Mouse (Mus musculus) MEL (cell line): ENCODE results near the gene Gm26920. TPM values are rescaled to one million over a fixed set of nuclear protein-coding genes. Genes with fewer than 3 reads are reported as not detected.
A peak's percentile ranks its signal among the peaks of the same experiment; 100 is the strongest.

ENCODE experiments used
- DNase-seq: peaks from one replicate; pipeline ENCODE4 v3.0.0; 2011; ENCODE audit warnings: low read depth, low spot score
- H3K27ac ChIP-seq: 2 replicates; pipeline ENCODE4 v1.5.1; 2012; ENCODE audit warnings: low read depth, mild to moderate bottlenecking, control low read depth, low read length, moderate library complexity; ENCODE audit not compliant: control insufficient read depth
- H3K27me3 ChIP-seq, 2 experiments: fragments of 150-350 bp in 1 of 2; sonication (generic) in 1 of 2; 2 replicates each; pipeline ENCODE4 v1.6.1; 2012; ENCODE audit warnings: low read length in 2 of 2, mild to moderate bottlenecking in 2 of 2, improper control_type of control experiment in 1 of 2, moderate library complexity in 1 of 2; ENCODE audit not compliant: insufficient read depth in 2 of 2, control insufficient read depth in 1 of 2
- H3K36me3 ChIP-seq, 2 experiments: 2 replicates each; pipeline ENCODE4 v1.6.1; 2012 to 2014; ENCODE audit warnings: low read length in 2 of 2, improper control_type of control experiment in 1 of 2, inconsistent platforms in 1 of 2, mild to moderate bottlenecking in 1 of 2; ENCODE audit not compliant: insufficient read depth in 2 of 2, control insufficient read depth in 1 of 2
- H3K4me1 ChIP-seq, 2 experiments: fragments of 150-350 bp in 1 of 2; sonication (generic) in 1 of 2; 2 replicates each; pipeline ENCODE4 v1.6.1; 2012; ENCODE audit warnings: low read length in 2 of 2, improper control_type of control experiment in 1 of 2, mild to moderate bottlenecking in 1 of 2; ENCODE audit not compliant: insufficient read depth in 2 of 2, control insufficient read depth in 1 of 2
- H3K4me3 ChIP-seq, 2 experiments: fragments of 150-350 bp in 1 of 2; sonication (generic) in 1 of 2; 2 replicates each; pipeline ENCODE4 v1.5.1; 2012; ENCODE audit warnings: low read depth in 2 of 2, low read length in 2 of 2, mild to moderate bottlenecking in 2 of 2, moderate library complexity in 2 of 2, control low read depth in 1 of 2, improper control_type of control experiment in 1 of 2; ENCODE audit not compliant: control insufficient read depth in 1 of 2, insufficient read depth in 1 of 2
- H3K79me2 ChIP-seq: 2 replicates; pipeline ENCODE4 v1.6.1; 2012; ENCODE audit warnings: mild to moderate bottlenecking, low read length, moderate library complexity; ENCODE audit not compliant: control insufficient read depth, poor library complexity, insufficient read depth
- H3K9ac ChIP-seq: 2 replicates; pipeline ENCODE4 v1.6.1; 2012; ENCODE audit warnings: low read depth, mild to moderate bottlenecking, control low read depth, low read length, moderate library complexity; ENCODE audit not compliant: control insufficient read depth, poor library complexity, severe bottlenecking
- H3K9me3 ChIP-seq: fragments of 150-350 bp; sonication (generic); replicated peaks from 2 replicates; pipeline ENCODE4 v1.6.1; 2012; ENCODE audit warnings: mild to moderate bottlenecking, low read length, improper control_type of control experiment, moderate library complexity; ENCODE audit not compliant: insufficient read depth
- CHD1 ChIP-seq: IDR thresholded peaks from 2 replicates; pipeline ENCODE4 v1.6.1; 2012; ENCODE audit warnings: low read depth, mild to moderate bottlenecking, inconsistent platforms, low read length, improper control_type of control experiment
- CTCF ChIP-seq, 3 experiments: IDR thresholded peaks in 2 of 3; conservative IDR thresholded peaks in 1 of 3; 2 replicates each; pipeline ENCODE4 v1.5.1; 2011 to 2012; ENCODE audit warnings: low read length in 3 of 3, low read depth in 2 of 3, mild to moderate bottlenecking in 2 of 3, improper control_type of control experiment in 1 of 3, inconsistent platforms in 1 of 3, mixed read lengths in 1 of 3, moderate library complexity in 1 of 3; ENCODE audit not compliant: control insufficient read depth in 1 of 3, insufficient read depth in 1 of 3, poor library complexity in 1 of 3, severe bottlenecking in 1 of 3
- ELF1 ChIP-seq: IDR thresholded peaks from 2 replicates; pipeline ENCODE4 v1.6.1; 2014; ENCODE audit warnings: low read depth, mild to moderate bottlenecking, inconsistent platforms, low read length, improper control_type of control experiment, moderate library complexity
- GABPA ChIP-seq: IDR thresholded peaks from 2 replicates; pipeline ENCODE4 v1.6.1; 2012; ENCODE audit warnings: low read depth, mild to moderate bottlenecking, inconsistent platforms, low read length, improper control_type of control experiment, moderate library complexity
- GATA1 ChIP-seq: IDR thresholded peaks from 2 replicates; pipeline ENCODE4 v1.6.1; 2011; ENCODE audit warnings: low read depth, low read length, improper control_type of control experiment
- HCFC1 ChIP-seq: IDR thresholded peaks from 2 replicates; pipeline ENCODE4 v1.6.1; 2012; ENCODE audit warnings: low read depth, mild to moderate bottlenecking, inconsistent platforms, low read length, improper control_type of control experiment, moderate library complexity
- KAT2A ChIP-seq: conservative IDR thresholded peaks from 2 replicates; pipeline ENCODE4 v1.6.1; 2012; ENCODE audit warnings: low read depth, low read length, improper control_type of control experiment, inconsistent platforms
- MAX ChIP-seq: IDR thresholded peaks from 2 replicates; pipeline ENCODE4 v1.6.1; 2011; ENCODE audit warnings: low read length, improper control_type of control experiment
- MXI1 ChIP-seq: IDR thresholded peaks from 2 replicates; pipeline ENCODE4 v1.6.1; 2011; ENCODE audit warnings: mild to moderate bottlenecking, low read depth, low read length, improper control_type of control experiment
- NELFE ChIP-seq: IDR thresholded peaks from 2 replicates; pipeline ENCODE4 v1.6.1; 2011; ENCODE audit warnings: low read depth, low read length, improper control_type of control experiment
- RAD21 ChIP-seq: IDR thresholded peaks from 2 replicates; pipeline ENCODE4 v1.6.1; 2011; ENCODE audit warnings: mild to moderate bottlenecking, low read depth, low read length, improper control_type of control experiment
- SMC3 ChIP-seq: IDR thresholded peaks from 2 replicates; pipeline ENCODE4 v1.6.1; 2011; ENCODE audit warnings: low read depth, low read length, improper control_type of control experiment
- USF2 ChIP-seq, 2 experiments: IDR thresholded peaks; 2 replicates each; pipeline ENCODE4 v1.6.1; 2011 to 2012; ENCODE audit warnings: improper control_type of control experiment in 2 of 2, low read length in 2 of 2, borderline replicate concordance in 1 of 2, inconsistent platforms in 1 of 2, low read depth in 1 of 2, mild to moderate bottlenecking in 1 of 2; ENCODE audit not compliant: insufficient read depth in 1 of 2
- ZKSCAN1 ChIP-seq: IDR thresholded peaks from 2 replicates; pipeline ENCODE4 v1.6.1; 2012; ENCODE audit warnings: low read depth, mild to moderate bottlenecking, inconsistent platforms, low read length, improper control_type of control experiment, moderate library complexity
- polyA plus RNA-seq, 2 experiments: library from polyadenylated mRNA; stranded (reverse) in 1 of 2; unstranded in 1 of 2; fragments of >175 nt in 1 of 2; fragments of >200 nt in 1 of 2; gene quantifications; 2 replicates each; pipeline versions ENCODE4 v1.2.1 to v1.2.4; 2012; ENCODE audit warnings: low replicate concordance in 2 of 2, low read depth in 1 of 2; ENCODE audit not compliant: insufficient read length in 2 of 2, insufficient read depth in 1 of 2, missing spikeins in 1 of 2
- total RNA-seq: library from RNA; depleted of rRNA; stranded (reverse); fragments of 300-350 nt; gene quantifications from 2 replicates; pipeline ENCODE4 v1.2.3, GENCODE M21; 2012

Gene Gm26920
- total and polyA plus RNA-seq, 3 experiments: 0.62 TPM; not detected in 2

GRCm38 (mm10) chr7:30094646-30095429 lies 4.6 kb upstream of the Gm26920 start, which contains the start of gene Zfp260 (continued):
- TF ChIP-seq CTCF (IDR thresholded peaks at IDR 0.05 in 2 of 3, conservative IDR thresholded peaks at IDR 0.05 in 1 of 3; ENCODE audit: control insufficient read depth in 1 of 3, insufficient read depth in 1 of 3, low read depth in 2 of 3, low read length in 3 of 3, poor library complexity in 1 of 3, severe bottlenecking in 1 of 3): no peak
- TF ChIP-seq ZKSCAN1: no peak
- peak; percentile 93 for TF ChIP-seq HCFC1
- peak; percentile 78; the same call in 1 of the 2 replicates for TF ChIP-seq ELF1

GRCm38 (mm10) chr7:30093918-30094415 lies 3.8 kb upstream of the Gm26920 start:
- no peaks in the 10 kb centered on the region for H3K27me3 ChIP-seq
- peak overlapping the region; percentile 83 to 88 for H3K4me3 ChIP-seq
- peaks cover 0 to 8% of the 10 kb centered on the region in 2 experiments; a peak in 2 of 4 replicates for H3K36me3 ChIP-seq
- no peak overlapping the region for H3K27ac ChIP-seq
- no peak for DNase-seq
- no peaks in the 10 kb centered on the region for H3K9me3 ChIP-seq
- TF ChIP-seq MXI1 (no peak), SMC3 (no peak), USF2 (IDR thresholded peaks at IDR 0.05; ENCODE audit: borderline replicate concordance in 1 of 2, insufficient read depth in 1 of 2, low read depth in 1 of 2, low read length in 2 of 2) (no peak), KAT2A (no peak), RAD21 (no peak)
- peaks cover 8% of the 10 kb centered on the region for H3K79me2 ChIP-seq
- H3K4me1 ChIP-seq: peaks cover 0 to 17% of the 10 kb centered on the region in 2 experiments; a peak in 3 of 4 replicates
- peak overlapping the region; percentile 53 for H3K9ac ChIP-seq

DNA sequence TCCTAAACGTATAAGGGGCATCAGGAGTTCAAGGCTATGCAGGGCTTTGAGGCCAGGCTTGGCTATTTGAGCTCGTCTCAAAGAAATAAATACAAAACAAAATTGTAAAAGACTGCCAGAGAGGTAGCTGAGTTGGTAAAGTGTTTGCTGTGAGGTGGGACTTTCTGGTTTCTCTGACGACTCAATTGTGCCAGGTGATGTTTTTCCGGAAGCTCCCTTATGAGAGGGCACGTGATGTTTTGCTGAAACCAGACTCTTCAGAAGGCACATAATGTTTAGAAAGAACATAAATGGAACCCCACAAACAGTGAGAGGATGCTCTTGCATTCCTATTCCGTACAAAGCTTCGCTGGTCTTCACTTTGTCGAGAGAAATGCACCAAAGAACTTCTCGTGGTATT lies 2.5 kb upstream of the Gm26920 start:
- Histone ChIP-seq H3K27me3 (no peaks in the 10 kb centered on the region), H3K27ac (no peak overlapping the region), H3K4me1 (peaks cover 0 to 15% of the 10 kb centered on the region in 2 experiments; a peak in 3 of 4 replicates), H3K4me3 (no peak overlapping the region), H3K9ac (no peak overlapping the region), H3K36me3 (peaks cover 0 to 8% of the 10 kb centered on the region in 2 experiments; a peak in 2 of 4 replicates), H3K9me3 (no peaks in the 10 kb centered on the region), H3K79me2 (peaks cover 11% of the 10 kb centered on the region)
- TF ChIP-seq GABPA: no peak
- TF ChIP-seq NELFE: no peak
- no peak for TF ChIP-seq KAT2A
- TF ChIP-seq GATA1: no peak
- no peak for TF ChIP-seq CTCF (IDR thresholded peaks at IDR 0.05 in 2 of 3, conservative IDR thresholded peaks at IDR 0.05 in 1 of 3; ENCODE audit: control insufficient read depth in 1 of 3, insufficient read depth in 1 of 3, low read depth in 2 of 3, low read length in 3 of 3, poor library complexity in 1 of 3, severe bottlenecking in 1 of 3)
- no peak for TF ChIP-seq CHD1
- TF ChIP-seq MAX: no peak
- DNase-seq: no peak
